Mouse (Mus musculus) lung, embryonic 14.5 days (tissue): ENCODE data around the gene Oser1. TPM values are rescaled to one million over a fixed set of nuclear protein-coding genes. Genes with fewer than 3 reads are reported as not detected.
A peak's percentile ranks its signal among the peaks of the same experiment; 100 is the strongest.
"Not testable (repeated sequence)": the region's sequence is repeated elsewhere in the genome, so short reads cannot be mapped to it uniquely, and the experiment has no call there.

Experiments used
- ATAC-seq: fragments of 200-750 bp; cut with Nextera tagmentation; 2 replicates; pipeline ENCODE4 v1.8.0; 2017; ENCODE audit warnings: mild to moderate bottlenecking, moderate TSS enrichment, moderate library complexity; ENCODE audit not compliant: insufficient read depth
- DNase-seq: peaks from one replicate; pipeline ENCODE4 v3.0.0-alpha.2; 2015
- H3K27ac ChIP-seq: fragments of 300-500 bp; sonication (generic); 2 replicates; pipeline ENCODE4 v1.5.1; 2014; ENCODE audit warnings: low read depth, mild to moderate bottlenecking, moderate library complexity
- H3K27me3 ChIP-seq: fragments of 300-500 bp; sonication (generic); 2 replicates; pipeline ENCODE4 v1.6.1; 2014; ENCODE audit warnings: low read length, control low read depth; ENCODE audit not compliant: insufficient read depth
- H3K36me3 ChIP-seq: fragments of 300-500 bp; sonication (generic); 2 replicates; pipeline ENCODE4 v1.6.1; 2014; ENCODE audit warnings: control low read depth; ENCODE audit not compliant: insufficient read depth
- H3K4me1 ChIP-seq: fragments of 300-500 bp; sonication (generic); 2 replicates; pipeline ENCODE4 v1.6.1; 2014; ENCODE audit warnings: antibody characterized with exemption, control low read depth; ENCODE audit not compliant: insufficient read depth
- H3K4me2 ChIP-seq: fragments of 300-500 bp; sonication (generic); 2 replicates; pipeline ENCODE4 v1.6.1; 2014; ENCODE audit warnings: mild to moderate bottlenecking
- H3K4me3 ChIP-seq: fragments of 300-500 bp; sonication (generic); 2 replicates; pipeline ENCODE4 v1.5.1; 2014; ENCODE audit warnings: low read depth, low read length
- H3K9ac ChIP-seq: fragments of 300-500 bp; sonication (generic); 2 replicates; pipeline ENCODE4 v1.6.1; 2014
- H3K9me3 ChIP-seq: fragments of 300-500 bp; sonication (generic); 2 replicates; pipeline ENCODE4 v1.6.1; 2016; ENCODE audit warnings: low read depth, low read length, control low read depth
- CTCF ChIP-seq: IDR thresholded peaks from 2 replicates; pipeline ENCODE4 v1.5.1; 2016; ENCODE audit warnings: antibody characterized with exemption, low read depth
- WGBS: fragments of 180-500 bp; shearing (Covaris S2); extraction: QIAGEN DNeasy Blood & Tissue Kit; methylation state at CpG from one replicate; pipeline ENCODE4 v1.1.7; 2014; 5-methylcytosine and 5-hydroxymethylcytosine counted together
- polyA plus RNA-seq: library from polyadenylated mRNA; unstranded; fragments of >200 nt; fragmentation: Nextera tagmentation; extraction: Ambion mirVana; gene quantifications from 2 replicates; pipeline ENCODE4 v1.2.1, GENCODE M21; 2014

Oser1 gene
- polyA plus RNA-seq, 1 experiment from 2014 or later, result 90.7 TPM

GRCm38 (mm10) chr2:163466771-163467170 is 42.3 kb upstream of the Oser1 start:
- H3K4me1 ChIP-seq, result peaks cover 7% of the 10 kb centered on the region; the same call in 1 of the 2 replicates
- no peaks in the 10 kb centered on the region for H3K9me3 ChIP-seq
- peaks cover 21% of the 10 kb centered on the region; the same call in 1 of the 2 replicates for H3K36me3 ChIP-seq
- TF ChIP-seq CTCF, result no peak
- H3K9ac ChIP-seq, result no peak overlapping the region
- peak; percentile 35 for DNase-seq
- H3K27ac ChIP-seq, result no peak overlapping the region
- H3K27me3 ChIP-seq, result no peaks in the 10 kb centered on the region
- no peak overlapping the region for H3K4me3 ChIP-seq
- H3K4me2 ChIP-seq, result no peak overlapping the region
- peak; percentile 74 for ATAC-seq
- WGBS, result 44% methylated on average over 8 of the region's 8 CpGs

GRCm38 (mm10) chr2:163464562-163464961 is 40.1 kb upstream of the Oser1 start:
- H3K4me1 ChIP-seq, result no peaks in the 10 kb centered on the region
- no peak overlapping the region for H3K27ac ChIP-seq
- H3K4me2 ChIP-seq, result no peak overlapping the region
- H3K4me3 ChIP-seq, result no peak overlapping the region
- no peak overlapping the region for H3K9ac ChIP-seq
- H3K9me3 ChIP-seq, result no peaks in the 10 kb centered on the region
- ATAC-seq (no peak), DNase-seq (no peak)
- 34% methylated on average over 6 of the region's 6 CpGs for WGBS
- H3K27me3 ChIP-seq, result no peaks in the 10 kb centered on the region
- H3K36me3 ChIP-seq, result peaks cover 18% of the 10 kb centered on the region; the same call in 1 of the 2 replicates
- TF ChIP-seq CTCF, result no peak

GRCm38 (mm10) chr2:163463998-163464397 is 39.5 kb upstream of the Oser1 start:
- ATAC-seq (no peak), DNase-seq (no peak)
- Histone ChIP-seq H3K27me3 (no peaks in the 10 kb centered on the region), H3K4me1 (no peaks in the 10 kb centered on the region), H3K9me3 (no peaks in the 10 kb centered on the region), H3K36me3 (peaks cover 13% of the 10 kb centered on the region; the same call in 1 of the 2 replicates), H3K4me3 (no peak overlapping the region), H3K9ac (no peak overlapping the region), H3K4me2 (no peak overlapping the region), H3K27ac (no peak overlapping the region)
- no peak for TF ChIP-seq CTCF
- 71% methylated on average over 4 of the region's 4 CpGs for WGBS

GRCm38 (mm10) chr2:163463251-163463769 is 38.8 kb upstream of the Oser1 start:
- H3K9me3 ChIP-seq, result no peaks in the 10 kb centered on the region
- no peak overlapping the region for H3K9ac ChIP-seq
- TF ChIP-seq CTCF, result no peak
- no peaks in the 10 kb centered on the region for H3K4me1 ChIP-seq
- 45% methylated on average over 10 of the region's 10 CpGs for WGBS
- no peak overlapping the region for H3K4me2 ChIP-seq
- peaks cover 6% of the 10 kb centered on the region; the same call in 1 of the 2 replicates for H3K36me3 ChIP-seq
- H3K4me3 ChIP-seq, result no peak overlapping the region
- H3K27ac ChIP-seq, result no peak overlapping the region
- H3K27me3 ChIP-seq, result no peaks in the 10 kb centered on the region
- no peak for DNase-seq
- no peak for ATAC-seq

- 0 out of 2 replicates have a peak, but pooled peaks cover 2% of the 10 kb centered on the region for H3K36me3 ChIP-seq
- no peak for TF ChIP-seq CTCF
- no peak overlapping the region for H3K4me2 ChIP-seq
- no peaks in the 10 kb centered on the region for H3K4me1 ChIP-seq
- no peak for ATAC-seq
- no peak for DNase-seq
- H3K9ac ChIP-seq, result no peak overlapping the region
- 67% methylated on average over 11 of the region's 11 CpGs for WGBS
- no peak overlapping the region for H3K27ac ChIP-seq
- no peaks in the 10 kb centered on the region; the same call in 1 of the 2 replicates for H3K27me3 ChIP-seq
- no peak overlapping the region for H3K4me3 ChIP-seq
- H3K9me3 ChIP-seq, result no peaks in the 10 kb centered on the region
Observed at GRCm38 (mm10) chr2:163462801-163463200, 38.3 kb upstream of the Oser1 start.

- no peaks in the 10 kb centered on the region for H3K4me1 ChIP-seq
- H3K36me3 ChIP-seq, result no peaks in the 10 kb centered on the region
- H3K4me2 ChIP-seq, result no peak overlapping the region
- no peak for TF ChIP-seq CTCF
- H3K9me3 ChIP-seq, result no peaks in the 10 kb centered on the region
- WGBS, result 70% methylated on average over 5 of the region's 5 CpGs
- no peak overlapping the region for H3K27ac ChIP-seq
- no peaks in the 10 kb centered on the region; the same call in 1 of the 2 replicates for H3K27me3 ChIP-seq
- H3K9ac ChIP-seq, result no peak overlapping the region
- ATAC-seq (no peak), DNase-seq (no peak)
- H3K4me3 ChIP-seq, result no peak overlapping the region
Observed at GRCm38 (mm10) chr2:163462386-163462785, 37.9 kb upstream of the Oser1 start.

GRCm38 (mm10) chr2:163461307-163461706 is 36.8 kb upstream of the Oser1 start:
- not testable (repeated sequence) for H3K36me3 ChIP-seq, H3K4me3 ChIP-seq, DNase-seq, H3K9me3 ChIP-seq, H3K4me1 ChIP-seq, H3K27ac ChIP-seq, H3K4me2 ChIP-seq, H3K27me3 ChIP-seq, H3K9ac ChIP-seq, ATAC-seq
- 90% methylated on average over 8 of the region's 9 CpGs for WGBS

GRCm38 (mm10) chr2:163460622-163461021 is 36.1 kb upstream of the Oser1 start:
- H3K27me3 ChIP-seq, result no peaks in the 10 kb centered on the region; the same call in 1 of the 2 replicates
- no peaks in the 10 kb centered on the region for H3K36me3 ChIP-seq
- WGBS, result 81% methylated on average over 8 of the region's 8 CpGs
- no peak overlapping the region for H3K9ac ChIP-seq
- TF ChIP-seq CTCF, result no peak
- H3K4me1 ChIP-seq, result no peaks in the 10 kb centered on the region
- no peak overlapping the region for H3K27ac ChIP-seq
- H3K4me3 ChIP-seq, result no peak overlapping the region
- no peak overlapping the region for H3K4me2 ChIP-seq
- ATAC-seq (no peak), DNase-seq (no peak)
- H3K9me3 ChIP-seq, result no peaks in the 10 kb centered on the region
